Mouse (Mus musculus) monocyte, adult 2 months (primary cell): Measurements from ENCODE around the gene Mrgpra2b.
"Not testable (repeated sequence)": the region's sequence is repeated elsewhere in the genome, so short reads cannot be mapped to it uniquely, and the experiment has no call there.

Experiments
- DNase-seq, 2 experiments: peaks; one replicate each; pipeline ENCODE4 v3.0.0; 2022; ENCODE audit warnings: low spot score in 2 of 2, low read depth in 1 of 2

Gene Mrgpra2b

DNA sequence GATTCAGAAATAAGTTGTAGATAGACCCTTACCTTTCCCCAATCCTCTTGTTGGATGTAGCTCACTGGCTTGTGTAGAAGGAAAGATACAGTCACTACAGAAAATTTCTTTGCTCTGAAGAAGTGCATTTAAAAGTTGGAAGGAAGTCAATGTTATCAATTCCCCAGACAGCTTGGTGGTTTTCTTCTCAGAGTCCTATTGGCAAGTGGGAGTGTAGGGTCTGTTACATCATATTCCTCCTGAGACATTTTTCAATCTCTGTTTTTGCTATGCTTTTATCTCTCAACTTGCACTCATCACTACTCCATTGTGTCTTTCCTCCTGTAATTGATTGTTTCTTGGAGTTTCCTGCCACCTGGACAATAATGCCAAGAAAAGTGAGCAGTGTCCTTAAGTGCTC, at the start of gene Mrgpra2b:
Gene Mrgpra2b (minus strand): TSS at position 101 of the 400 bp plus-strand sequence.
- DNase-seq = no peak

DNA sequence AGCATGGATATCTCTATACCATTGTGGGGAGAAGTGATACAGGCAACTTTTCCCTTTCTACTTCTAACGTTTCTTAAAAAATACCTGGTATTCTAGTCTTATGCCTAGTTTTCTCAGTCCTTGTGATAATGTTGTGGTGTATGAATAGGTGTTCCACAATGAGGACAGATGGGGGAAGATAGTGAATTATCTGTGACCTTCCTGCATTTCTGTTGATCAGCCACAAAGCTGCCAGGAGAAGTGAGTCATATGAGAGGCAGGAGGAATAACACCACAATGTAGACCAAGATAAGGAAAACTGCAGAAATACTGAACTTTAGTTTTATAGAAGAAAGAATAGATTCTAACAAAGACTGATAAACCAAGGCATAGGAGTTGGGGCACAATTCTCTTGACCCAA, 12.3 kb downstream of the Mrgpra2b start:
- no peak for DNase-seq

DNA sequence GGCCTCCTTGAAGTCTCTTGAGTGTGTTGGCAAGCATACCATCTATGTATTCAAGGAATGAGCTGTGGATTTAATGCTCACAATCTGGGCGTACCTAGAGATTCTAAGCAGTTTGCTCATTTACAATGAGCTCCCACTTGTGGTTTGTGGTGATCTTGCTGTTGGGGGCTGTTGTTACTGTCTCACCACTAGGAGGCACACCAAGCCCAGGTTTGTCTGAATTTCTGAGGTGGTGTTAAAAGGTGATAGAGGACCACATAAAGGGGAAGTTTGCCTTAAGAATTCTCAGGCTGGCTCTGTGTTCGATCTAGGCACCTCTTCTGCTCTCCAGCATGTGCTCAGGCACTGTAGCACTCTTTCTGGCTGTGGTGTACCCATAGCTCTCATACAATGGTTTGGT, 13.6 kb downstream of the Mrgpra2b start:
- no peak for DNase-seq

GRCm38 (mm10) chr7:47502953-47503352, 25.7 kb downstream of the Mrgpra2b start:
- no peak for DNase-seq

DNA sequence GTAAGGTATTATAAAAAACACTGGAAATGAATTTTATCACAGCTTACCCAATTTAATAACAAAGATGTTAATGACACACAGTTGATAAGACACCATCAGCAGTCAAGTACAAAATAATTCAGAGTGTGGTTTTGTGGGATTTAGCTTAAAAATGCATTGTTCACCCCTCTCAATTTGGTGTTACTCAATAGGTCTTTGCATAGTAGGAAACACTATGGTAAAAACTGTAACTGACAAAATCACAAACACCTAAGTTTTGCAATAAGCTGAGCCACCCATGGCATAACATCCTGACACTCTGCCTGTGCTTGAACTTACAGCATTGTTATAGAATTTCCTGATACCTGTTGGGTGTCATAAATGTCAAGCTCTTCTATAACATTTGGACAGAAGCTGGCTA, 37.4 kb downstream of the Mrgpra2b start:
- not testable (repeated sequence) for DNase-seq

GRCm38 (mm10) chr7:47489438-47489837, 39.2 kb downstream of the Mrgpra2b start:
- not testable (repeated sequence) for DNase-seq

GRCm38 (mm10) chr7:47483181-47483580, 45.5 kb downstream of the Mrgpra2b start:
- DNase-seq = not testable (repeated sequence)

- DNase-seq = not testable (repeated sequence)
Observed at GRCm38 (mm10) chr7:47473904-47474303, 54.8 kb downstream of the Mrgpra2b start.

DNA sequence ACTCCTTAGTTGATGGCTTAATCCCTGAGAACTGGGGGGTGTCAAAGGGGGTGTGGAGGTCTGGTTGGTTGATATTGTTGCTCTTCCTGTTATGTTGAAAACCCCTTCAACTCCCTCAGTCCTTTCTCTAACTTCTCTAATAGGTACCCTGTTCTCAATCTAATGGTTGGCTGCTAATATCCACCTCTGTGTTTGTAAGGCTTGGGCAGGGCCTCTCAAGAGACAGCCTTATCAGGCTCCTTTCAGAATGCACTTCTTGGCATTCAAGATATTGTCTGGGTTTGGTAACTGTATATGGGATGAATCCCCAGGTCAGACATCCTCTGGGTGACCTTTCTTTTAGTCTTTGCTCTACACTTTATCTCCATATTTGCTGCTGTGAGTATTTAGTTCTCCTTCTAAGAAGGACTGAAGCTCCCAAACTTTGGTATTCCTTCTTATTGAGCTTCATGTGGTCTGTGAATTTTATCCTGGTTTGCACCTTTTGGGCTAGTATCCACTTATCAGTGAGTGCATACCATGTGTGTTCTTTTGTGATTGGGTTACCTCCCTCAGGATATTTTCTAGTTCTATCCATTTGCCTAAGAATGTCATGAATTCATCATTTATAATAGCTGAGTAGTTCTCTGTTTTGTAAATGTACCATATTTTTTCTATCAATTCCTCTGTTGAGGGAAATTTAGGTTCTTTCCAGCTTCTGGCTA, 63.2 kb downstream of the Mrgpra2b start:
- not testable (repeated sequence) for DNase-seq

GRCm38 (mm10) chr7:47452015-47452414, 76.6 kb downstream of the Mrgpra2b start, which contains the start of gene Mrgpra2a:
TSS of gene Mrgpra2a (minus strand) at chr7:47452139.
- not testable (repeated sequence) for DNase-seq

- not testable (repeated sequence) for DNase-seq
Observed at GRCm38 (mm10) chr7:47445729-47446128, 82.9 kb downstream of the Mrgpra2b start.

DNA sequence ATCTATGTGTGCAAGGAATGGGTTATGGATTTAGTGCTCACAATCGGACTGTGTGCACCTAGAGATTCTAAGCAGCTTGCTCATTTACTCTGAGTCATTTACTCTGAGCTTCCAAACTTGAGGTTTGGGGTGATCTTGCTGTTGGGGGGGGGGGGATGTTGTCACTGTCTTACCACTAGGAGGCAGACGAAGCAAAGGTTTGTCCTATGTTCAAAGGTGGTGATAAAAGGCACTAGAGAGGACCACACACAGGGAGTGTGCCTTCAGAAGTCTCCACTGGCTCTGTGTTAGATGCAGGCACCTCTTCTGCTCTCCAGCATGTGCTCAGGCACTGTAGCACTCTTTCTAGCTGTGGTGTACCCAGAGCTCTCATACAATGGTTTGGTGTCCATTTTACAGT, 92.2 kb downstream of the Mrgpra2b start:
- not testable (repeated sequence) for DNase-seq

DNA sequence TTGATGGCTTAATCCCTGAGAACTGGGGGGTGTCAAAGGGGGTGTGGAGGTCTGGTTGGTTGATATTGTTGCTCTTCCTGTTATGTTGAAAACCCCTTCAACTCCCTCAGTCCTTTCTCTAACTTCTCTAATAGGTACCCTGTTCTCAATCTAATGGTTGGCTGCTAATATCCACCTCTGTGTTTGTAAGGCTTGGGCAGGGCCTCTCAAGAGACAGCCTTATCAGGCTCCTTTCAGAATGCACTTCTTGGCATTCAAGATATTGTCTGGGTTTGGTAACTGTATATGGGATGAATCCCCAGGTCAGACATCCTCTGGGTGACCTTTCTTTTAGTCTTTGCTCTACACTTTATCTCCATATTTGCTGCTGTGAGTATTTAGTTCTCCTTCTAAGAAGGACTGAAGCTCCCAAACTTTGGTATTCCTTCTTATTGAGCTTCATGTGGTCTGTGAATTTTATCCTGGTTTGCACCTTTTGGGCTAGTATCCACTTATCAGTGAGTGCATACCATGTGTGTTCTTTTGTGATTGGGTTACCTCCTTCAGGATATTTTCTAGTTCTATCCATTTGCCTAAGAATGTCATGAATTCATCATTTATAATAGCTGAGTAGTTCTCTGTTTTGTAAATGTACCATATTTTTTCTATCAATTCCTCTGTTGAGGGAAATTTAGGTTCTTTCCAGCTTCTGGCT, 100.7 kb downstream of the Mrgpra2b start:
- DNase-seq = not testable (repeated sequence)
